Mouse (Mus musculus) mouse trophoblast stem cell (cell line): ENCODE results near the gene Sema4g.
"Not testable (repeated sequence)": the region's sequence is repeated elsewhere in the genome, so short reads cannot be mapped to it uniquely, and the experiment has no call there.

Experiments used
- in situ Hi-C, 2 experiments: fragments of 300-500 bp; cut with MseI, MboI; formaldehyde crosslinking; loops; 2 replicates in 1 of 2; 3 replicates in 1 of 2; pipeline ENCODE4 v1.15.1; 2025

Sema4g gene

DNA sequence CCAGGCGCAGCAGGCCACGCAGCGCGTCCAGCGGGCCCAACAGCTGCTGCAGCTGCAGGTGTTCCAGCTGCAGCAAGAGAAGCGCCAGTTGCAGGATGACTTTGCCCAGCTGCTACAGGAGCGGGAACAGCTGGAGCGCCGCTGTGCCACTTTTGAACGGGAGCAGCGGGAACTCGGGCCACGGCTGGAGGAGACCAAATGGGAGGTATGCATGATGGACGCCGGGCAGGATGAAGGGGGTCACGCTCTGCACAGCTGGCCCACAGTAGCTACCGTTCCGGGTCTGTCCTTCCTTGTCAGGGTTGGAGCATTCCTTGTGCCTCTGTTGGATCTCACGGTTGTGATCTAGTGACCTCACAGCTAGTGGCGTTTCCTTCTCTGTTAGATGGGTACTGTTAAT lies 35.9 kb downstream of the Sema4g start:
- in situ Hi-C loops = no loop called here

DNA sequence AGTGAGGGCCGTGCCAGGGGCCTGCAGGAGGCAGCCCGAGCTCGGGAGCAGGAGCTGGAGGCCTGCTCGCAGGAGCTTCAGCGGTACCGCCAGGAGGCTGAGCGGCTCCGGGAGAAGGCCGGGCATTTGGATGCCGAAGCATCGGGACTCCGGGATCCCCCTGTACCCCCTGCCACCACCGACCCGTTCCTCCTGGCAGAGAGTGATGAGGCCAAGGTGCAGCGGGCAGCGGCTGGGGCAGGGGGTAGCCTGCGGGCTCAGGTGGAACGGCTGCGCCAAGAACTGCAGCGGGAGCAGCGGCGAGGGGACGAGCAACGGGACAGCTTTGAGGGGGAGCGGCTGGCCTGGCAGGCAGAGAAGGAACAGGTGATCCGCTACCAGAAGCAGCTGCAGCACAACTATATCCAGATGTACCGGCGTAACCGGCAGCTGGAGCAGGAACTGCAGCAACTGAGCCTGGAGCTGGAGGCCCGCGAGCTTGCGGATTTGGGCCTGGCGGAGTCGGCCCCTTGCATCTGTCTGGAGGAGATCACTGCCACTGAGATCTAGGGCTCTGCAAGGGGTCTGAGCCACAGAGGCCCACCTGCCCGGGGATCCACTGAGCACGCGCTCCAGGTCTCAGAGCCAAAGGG lies 37.2 kb downstream of the Sema4g start:
- in situ Hi-C loops = no loop called here

DNA sequence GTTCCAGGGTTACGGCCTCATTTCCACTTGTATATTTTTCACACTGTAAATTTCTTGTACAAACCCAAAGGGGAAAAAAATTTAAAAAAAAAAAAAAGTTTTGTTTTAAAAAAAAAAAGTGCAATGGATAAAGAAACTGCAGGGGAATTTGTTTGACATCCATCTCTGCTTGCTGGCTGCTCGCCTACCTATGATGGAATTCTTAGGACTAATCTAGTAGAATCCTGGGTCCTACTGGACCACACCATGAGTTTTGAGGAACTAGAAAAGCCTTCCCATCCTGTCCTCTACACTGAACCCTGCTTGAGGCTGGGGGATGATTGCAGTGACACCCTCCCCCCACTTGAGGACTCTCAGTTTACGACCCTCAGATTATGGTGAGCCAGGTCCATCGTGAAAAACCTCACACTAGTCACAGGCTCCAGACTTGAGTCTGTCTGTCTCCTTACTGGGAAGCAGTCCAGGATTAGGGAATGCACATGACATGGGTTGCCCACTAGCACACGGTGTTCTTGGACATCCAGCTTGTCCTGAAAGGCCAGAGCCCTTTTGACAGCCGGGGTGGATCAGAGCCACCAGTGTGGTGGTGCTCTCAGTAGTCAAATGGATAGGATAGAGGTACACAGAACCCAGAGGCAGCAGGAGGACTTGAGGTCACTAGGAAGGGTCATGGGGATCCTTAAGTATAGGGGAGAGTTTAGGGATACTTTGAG lies 38.2 kb downstream of the Sema4g start:
- in situ Hi-C loops = no loop called here

DNA sequence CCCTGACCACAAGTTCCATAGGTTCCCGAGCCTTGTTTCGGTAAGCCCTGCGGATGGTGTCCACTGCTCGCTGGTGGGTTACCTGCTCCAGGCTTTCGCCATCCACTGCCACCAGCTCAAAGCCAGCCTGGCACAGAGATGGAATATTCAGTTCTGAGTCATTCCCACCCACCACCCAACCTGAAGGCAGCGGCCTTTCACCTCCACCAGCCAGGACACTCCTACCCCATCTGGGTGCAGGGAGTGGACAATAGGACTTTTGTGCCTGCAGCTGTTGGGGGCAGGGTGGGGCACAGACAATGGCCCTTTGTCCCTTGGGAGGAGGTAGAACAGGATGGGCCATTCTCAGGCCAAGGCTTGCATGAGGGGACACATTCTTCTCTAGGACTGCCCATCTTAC lies 38.9 kb downstream of the Sema4g start:
- in situ Hi-C loops = no loop called here

DNA sequence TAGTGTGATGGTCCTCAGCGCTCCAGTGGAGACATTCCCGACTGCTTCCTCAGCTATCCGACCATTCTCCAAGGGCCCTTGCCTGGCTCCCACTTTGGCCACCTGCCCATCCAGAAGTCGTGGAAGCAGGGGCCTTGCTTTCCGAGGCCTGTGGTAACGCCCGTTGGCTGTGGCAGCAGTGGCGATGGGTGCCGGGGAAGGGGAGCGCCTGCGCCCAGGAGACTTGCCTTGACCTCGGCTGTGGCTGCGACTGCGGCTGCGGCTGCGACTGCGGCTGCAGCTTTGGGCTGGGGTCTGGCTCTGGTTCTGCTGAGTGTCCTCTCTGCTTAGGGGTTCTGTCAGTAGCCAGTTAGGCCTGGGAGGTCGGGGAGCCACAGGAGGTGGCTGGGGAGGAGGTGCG lies 39.8 kb downstream of the Sema4g start:
- in situ Hi-C loops = no loop called here

DNA sequence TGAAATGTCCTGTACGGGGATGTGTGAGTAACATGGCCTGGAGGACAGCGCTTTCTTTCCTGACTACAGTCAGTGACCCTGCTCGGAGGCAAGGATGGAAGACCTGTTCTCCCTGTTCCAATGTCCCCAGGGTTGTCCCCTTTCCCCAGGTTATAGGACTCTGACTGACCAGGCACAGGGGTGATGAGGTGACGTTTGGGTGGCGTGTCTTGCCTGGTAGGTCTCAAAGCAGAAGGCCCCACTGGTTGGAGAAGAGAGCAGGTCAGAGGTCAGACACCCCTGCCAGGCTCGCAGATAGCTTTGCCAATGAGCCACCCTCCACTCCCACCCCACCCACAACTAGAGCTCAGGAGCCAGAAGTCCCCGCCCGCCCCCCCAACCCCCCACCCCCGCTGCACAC lies 40.7 kb downstream of the Sema4g start:
- in situ Hi-C loops = no loop called here

DNA sequence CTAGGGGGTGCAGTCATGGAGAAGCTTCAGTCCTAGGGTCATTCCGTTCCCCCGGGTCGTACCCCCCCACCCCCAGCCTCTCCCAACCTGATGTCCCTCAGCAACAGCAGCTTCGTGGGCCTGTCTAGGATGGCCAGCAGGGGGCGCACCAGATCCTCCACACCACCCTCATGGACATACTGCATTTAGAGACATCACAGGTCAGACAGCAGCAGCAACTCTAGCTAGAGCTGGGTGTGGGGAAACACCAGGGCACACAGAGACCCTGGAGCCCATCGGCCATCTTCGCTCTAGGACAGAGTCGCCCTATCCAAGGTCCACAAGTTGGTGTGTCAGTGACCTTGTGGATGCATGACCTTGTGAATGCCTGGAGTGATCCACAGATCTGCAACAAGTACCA lies 41.2 kb downstream of the Sema4g start:
- in situ Hi-C loops = no loop called here

DNA sequence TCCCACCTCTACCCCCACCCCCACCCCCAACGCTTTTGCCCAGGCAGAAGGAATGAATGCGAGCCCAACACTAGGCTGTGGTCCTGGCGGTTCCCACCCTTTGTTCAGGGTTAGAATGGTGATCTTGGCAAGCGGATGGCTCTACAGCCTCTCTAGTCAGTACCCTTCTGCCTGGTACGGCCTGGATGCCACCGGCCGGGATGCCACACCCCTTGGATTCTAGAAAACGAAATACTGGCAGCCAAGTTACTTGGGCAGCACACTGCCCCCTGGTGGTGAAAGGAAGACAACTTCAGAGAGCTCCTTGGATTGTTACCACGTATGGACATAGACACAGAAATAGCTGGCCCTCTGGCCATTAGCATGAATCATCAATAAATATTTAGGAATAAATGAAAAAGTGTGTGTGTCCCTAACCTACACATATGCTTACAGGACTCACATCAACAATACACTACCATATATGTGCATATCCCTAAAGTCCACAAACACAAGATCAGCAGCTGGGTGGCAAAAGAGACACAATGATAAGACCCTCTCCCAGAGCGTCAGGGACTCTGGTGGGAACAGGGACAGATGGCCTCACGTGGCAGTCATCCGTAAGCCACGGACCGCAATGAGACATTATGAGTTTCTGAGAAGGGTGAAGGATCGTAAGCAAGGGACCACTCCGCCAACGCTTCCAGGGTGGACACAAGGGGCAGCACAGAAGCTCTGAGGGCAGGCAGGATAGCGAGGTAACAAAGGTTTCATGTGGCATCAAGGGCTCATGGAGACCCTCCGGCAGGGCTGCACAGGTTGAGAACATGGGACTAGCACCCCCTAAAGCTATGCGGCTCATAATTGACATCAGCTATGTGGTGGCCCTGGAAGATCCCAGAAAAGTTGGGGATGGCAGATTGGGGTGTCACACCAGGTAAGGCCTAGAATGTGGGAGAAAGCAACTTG lies 42.1 kb downstream of the Sema4g start:
- in situ Hi-C loops = no loop called here

DNA sequence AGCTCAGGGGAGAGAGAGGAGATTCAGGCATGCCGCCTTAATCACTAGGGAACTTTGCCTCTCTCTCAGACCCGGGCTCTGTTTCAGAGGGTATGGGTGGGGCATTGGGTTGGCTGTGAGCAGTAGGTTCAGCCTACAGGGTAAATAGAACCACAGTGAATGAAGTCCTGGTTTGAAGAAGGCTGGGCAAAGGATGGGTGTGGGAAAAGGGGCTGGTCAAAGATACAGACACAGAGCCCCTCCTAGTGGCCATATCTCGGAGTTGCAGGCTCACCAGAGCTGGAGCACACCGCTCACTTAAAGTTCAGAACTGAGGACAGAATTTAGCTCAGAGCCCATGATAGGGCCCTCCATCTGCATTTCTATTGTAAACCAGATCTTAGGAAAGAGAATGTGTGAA lies 42.9 kb downstream of the Sema4g start:
- in situ Hi-C loops = no loop called here

DNA sequence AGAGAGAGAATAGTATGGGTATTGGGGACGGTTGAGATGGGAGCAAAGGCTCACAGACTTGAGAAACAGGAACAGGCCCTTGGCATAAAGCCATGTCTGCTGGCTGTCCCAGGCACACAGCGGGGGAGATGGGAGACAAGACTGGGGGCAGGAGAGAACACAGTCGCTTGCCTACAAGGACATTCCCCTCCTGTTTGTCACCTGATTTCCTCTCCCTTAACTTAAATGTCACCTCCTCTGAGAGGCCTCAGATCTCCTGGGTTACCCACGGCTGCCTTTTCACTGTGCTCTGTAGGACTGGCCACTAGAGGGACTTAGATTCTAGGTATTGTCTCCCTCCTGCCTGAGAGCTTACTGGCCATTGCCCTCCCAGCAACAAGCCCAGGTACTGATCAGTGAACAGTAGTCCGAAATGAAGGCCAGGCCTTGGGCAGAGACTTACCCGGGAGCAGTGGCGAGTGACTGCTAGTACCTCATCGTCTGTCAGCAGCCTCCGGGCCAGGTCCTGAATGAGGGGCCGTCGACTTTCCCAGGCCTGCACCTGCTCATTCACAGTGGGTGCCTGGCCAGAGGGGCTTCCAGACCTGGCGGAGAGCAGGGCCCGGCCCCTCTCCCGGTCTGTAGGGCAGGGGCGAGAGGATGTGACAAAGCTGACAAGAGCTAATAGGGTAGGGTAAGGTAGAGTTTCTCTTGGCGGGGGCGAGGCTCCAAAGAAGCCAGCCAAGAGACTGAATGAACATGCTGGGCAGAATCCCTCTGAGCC lies 43.9 kb downstream of the Sema4g start:
- in situ Hi-C loops = no loop called here

DNA sequence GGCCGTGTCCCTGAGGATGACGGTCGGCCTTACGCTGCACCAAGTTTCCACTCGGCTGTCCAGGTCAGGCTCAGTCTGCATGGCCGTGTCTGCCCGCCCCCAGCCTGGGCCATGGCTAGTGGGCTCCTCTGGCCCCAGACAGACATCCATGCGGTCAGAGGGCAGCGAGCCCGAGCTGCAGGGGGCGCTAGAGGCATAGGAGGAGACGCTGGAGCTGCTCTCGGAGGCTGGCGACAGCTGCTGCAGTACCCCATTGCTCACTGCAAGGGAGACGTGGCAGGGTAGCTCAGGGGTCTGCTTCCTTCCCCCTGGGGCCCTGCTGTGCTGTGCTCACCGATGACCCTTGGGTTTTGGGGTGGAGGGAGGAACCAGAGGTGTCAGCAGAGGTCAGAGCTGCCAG lies 48.0 kb downstream of the Sema4g start:
- in situ Hi-C loops = no loop called here

DNA sequence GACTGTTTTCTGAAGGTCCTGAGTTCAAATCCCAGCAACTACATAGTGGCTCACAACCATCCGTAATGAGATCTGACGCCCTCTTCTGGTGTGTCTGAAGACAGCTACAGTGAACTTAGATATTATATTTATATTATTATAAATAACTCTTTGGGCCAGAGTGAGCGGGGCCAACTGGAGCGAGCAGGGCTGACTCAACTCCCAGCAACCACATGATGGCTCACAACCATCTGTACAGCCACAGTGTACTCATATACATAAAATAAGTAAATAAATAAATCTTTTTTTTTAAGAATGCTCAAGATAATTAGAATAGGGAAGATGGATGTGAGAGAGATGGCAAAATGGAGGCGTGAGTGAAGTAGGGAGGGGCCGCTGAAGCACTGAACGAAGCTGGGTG lies 49.3 kb downstream of the Sema4g start:
- in situ Hi-C loops = not testable (repeated sequence)

DNA sequence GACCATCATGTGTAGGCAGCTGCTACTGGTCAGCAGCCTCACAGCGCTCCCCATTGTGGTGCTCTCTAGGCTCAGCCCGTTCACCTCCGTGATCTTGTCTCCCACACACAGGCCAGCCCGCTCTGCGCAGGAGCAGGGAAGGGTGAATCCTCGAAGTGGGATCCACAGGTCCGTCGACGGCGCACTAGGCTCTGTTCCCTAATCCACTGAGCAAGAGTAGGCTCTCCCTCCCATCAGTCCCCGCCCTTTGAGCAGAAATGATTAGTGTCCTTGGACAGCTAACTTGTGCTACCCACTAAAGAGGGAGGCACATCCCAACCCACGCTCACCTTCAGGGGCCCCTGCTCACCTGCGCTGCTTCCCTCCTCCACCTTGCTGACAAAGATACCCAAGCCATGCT lies 51.3 kb downstream of the Sema4g start:
- in situ Hi-C loops = no loop called here

DNA sequence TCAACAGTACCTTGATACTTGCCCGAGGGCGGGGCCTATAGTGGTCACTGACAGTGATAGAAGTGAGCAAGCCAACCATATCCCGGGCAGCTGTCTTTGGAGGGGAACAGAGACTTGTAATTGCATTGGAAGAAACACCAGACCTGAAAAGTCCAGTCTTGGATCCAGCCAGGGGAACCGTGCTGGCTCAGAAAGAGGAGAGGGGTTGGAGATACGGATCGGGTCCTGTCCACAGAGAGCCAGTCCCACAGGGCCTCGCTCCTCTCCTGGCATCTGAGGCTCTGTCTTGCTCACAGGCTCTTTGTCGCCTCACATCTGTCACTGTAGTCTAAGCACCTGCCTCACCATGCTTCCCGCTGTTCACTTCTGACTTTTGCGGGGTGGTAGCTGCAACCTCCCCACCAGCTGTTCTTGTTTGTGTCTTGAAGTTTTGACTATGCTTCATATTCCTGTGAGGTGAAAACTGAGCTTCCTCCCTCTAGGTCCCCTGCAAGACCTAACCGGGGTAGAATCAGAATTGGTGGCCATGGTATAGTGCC lies 55.6 kb downstream of the Sema4g start:
- in situ Hi-C loops = no loop called here

DNA sequence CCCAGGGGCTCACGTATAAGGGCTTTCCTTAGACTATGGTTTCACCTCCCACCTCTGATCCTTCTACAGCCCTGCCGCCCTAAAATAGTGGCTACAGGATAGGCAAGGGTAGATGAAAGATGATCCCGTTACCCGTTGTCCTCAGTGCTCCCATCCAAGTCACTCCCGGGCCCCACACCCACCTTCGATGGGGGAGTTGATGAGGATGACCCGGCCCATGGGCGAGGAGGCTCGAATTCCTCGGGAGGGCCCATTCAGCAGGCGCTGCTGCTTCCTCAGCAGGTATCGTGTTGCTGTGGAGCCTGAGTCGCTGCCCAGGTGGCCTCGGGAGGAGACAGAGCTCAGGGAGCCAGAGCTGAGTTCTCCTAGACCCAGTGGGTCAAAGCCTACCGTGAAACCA lies 56.3 kb downstream of the Sema4g start:
- in situ Hi-C loops = no loop called here

DNA sequence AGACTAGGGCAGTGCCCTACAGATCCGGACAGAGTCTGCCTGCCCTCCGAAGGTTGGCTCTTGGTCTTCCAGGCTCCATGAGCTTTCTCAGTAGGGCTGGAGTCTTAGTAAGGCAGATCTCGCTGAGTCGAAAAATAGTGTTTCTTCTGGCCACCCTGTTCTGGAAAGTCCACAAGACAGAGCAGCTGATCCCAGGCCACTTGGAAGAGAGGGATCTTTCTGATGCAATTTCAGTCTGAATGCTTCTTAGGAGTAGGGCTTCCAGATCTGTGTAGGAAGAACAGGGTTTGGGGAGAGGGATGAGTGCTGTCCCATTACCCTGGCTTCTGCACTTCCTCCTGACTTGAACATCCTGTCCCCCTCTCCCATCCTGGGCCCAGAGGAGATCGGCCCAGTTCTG lies 56.8 kb downstream of the Sema4g start, which contains the start of gene Pdzd7:
TSS of gene Pdzd7 (minus strand) at position 67 of the 400 bp plus-strand sequence.
- in situ Hi-C loops = no loop called here

DNA sequence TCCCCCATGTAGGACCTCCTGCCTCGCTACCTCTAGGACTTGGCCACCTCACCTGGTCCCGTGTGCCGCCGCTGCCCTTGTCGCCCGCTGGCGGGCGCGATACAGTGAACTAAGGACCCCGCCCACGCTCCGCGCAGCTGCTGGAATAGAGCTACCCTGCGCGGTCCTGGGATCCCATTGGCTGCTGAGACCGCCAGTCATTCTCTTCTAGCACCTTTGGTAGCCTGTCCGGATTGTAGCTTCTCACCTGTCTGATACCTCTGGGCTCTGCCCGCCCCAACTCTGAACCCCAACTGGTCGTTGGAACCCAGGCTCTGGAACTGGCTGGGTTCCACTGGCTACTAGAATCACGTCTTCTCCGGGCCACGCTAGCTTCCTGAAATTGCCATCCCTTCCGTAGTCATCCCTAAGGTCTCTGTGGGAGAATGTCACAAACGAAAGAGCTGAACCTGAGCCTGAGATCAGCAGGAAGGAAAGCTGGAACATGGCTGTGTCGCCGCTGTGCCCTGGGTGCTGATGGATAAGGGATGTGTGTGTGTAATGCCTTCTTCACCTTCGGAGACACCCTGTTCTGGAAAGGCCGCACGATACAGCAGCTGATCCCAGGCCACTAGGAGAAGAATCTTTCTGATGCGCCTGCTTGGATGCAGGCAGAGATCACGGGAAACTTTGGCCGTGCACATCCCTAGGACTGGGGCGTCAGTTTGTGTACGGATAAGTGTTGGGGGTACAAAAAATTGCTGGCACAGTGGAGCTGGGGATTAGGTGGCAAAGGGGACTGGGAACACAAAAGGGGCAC lies 57.8 kb downstream of the Sema4g start:
- in situ Hi-C loops = no loop called here

DNA sequence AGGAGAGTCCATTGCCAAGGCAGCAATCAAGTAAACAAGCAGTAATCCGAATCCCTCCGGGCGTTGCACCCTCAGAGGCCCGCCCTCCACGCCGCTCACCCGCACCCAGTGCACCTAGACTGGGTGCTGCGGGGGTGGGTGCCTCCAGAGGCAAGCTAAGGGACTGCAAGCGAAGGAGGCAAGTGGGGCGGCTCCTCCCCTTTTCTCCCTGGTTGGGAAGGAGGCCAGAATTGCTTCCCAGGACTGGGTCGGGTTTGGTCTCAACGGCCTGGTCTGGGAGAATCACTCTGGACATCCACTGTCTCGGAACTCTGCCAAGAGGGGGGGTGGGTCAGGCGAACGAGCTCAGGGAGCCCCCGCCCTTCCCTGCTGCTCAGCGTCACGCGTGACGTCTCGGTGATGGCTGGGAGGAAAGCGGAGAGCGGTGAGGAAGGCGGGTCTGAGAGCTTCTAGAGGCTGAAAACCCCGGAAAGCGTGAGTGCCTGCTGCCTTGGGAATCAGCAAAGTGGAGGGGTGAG lies 58.6 kb downstream of the Sema4g start, which contains the start of gene Sfxn3:
TSS of gene Sfxn3 (plus strand) at position 87 of the 518 bp plus-strand sequence.
- in situ Hi-C loops = no loop called here

DNA sequence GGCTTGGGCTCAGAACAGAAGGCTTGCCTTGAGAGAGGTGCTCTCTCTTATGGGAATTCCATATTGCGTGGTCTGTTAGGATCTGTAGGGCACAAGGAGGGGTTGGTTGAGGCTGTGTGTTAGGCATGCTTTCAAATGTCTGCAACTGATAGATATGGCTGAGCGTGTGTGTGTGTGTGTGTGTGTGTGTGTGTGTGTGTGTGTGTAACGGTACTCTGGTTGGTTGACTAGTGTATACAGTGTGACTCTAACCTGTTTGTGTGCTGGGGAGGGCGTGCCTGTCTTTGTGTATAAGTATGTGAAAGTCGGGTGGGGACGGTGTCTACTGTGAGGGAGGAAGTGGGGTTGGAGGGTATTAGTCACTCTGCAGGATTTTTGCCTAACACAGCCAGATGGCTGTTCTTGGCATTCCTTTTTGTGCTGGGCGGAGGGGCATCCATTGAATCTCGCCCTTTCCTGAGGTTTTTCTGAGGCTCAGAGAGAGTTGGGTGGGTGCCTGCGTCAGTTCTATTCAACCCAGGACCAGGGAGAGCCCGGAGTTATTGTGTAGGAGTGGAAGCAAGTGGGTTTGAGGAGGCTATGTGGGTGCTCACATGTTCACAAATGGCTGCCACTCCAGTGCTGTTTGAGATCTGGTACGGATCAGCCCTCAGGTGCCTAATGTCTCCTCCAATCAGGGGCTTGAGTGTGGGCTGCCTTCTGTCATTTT lies 59.2 kb downstream of the Sema4g start:
- in situ Hi-C loops = no loop called here
